Mouse (Mus musculus) retina, embryonic 14.5 days (tissue): ENCODE measurements at regions not wholly inside any gene's neighbourhood (a gene's known extent, or its start where the extent isn't known, plus 50 kb on each side); places are given as distances from the start of the nearest gene placed in this dataset.

Source experiments
- DNase-seq: peaks from one replicate; pipeline ENCODE4 v3.0.0-alpha.2; 2015; ENCODE audit warnings: low spot score

GRCm38 (mm10) chr9:86230673-86231350 is 233.9 kb downstream of the Ube2cbp start:
- peak; percentile 18 for DNase-seq

- no peak for DNase-seq
Measured at GRCm38 (mm10) chr9:86231692-86232091, 233.1 kb downstream of the Ube2cbp start.

GRCm38 (mm10) chr9:86232174-86232573 is 232.6 kb downstream of the Ube2cbp start:
- DNase-seq, result no peak

DNA sequence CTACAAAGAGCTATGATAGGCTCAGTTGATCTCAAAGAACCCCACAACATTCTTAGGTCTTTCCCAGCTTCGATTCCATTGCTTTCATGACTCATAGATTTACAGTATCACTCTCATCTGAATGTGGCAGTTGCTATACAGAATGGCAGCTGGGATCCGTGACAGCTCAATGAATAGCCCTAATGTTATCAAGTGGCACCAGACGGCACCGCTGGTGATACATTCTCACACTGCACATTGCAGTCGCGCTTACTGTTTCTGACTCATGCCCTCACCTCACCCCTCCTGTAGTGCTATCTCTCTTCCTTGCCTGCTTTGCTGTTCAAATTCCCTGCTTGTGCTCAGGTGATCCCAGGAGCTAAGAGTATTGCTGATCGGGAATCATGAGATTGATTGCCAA is 231.0 kb downstream of the Ube2cbp start:
- DNase-seq, result no peak

DNA sequence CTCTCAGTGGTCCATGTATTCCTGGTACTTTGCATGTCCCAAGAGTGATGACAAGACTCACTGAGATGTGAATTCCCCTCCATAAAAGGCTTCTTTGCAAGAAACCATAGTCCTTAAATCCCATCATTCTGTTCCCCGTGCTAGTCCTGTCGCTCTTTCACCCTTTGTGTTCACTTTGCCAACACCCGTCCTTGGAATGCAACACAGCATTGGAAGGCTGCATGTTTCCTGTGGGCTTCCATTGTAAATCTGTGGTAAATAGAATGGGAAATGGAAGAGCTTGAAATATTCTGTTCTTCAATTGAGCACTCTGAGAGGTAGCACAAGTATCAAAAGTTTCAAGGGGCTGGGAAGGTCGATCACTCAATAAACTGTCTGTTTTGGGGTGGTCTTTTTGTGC is 226.1 kb downstream of the Ube2cbp start:
- no peak for DNase-seq

DNA sequence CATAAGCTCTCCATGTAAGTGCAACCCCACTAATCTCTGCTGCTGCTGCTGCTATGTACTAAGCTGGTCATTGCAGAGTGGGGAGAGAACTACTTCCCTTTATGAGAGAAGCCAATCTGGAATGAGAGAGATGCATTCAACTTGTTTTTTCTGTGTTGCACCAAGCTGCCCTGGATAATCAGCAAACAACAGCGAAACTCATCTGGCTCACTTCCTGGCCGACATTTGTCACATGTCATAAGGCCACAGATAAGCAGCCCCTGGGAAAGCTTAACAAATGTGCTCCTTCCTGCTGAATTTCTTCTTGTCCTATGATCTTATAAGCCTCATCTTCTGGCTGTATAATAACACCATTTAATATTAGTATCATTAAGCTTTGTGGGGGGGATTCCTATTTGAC is 224.5 kb downstream of the Ube2cbp start:
- DNase-seq, result no peak

GRCm38 (mm10) chr9:86240896-86241295 is 223.9 kb downstream of the Ube2cbp start:
- DNase-seq, result no peak

GRCm38 (mm10) chr9:86250197-86250596 is 214.6 kb downstream of the Ube2cbp start:
- no peak for DNase-seq

DNA sequence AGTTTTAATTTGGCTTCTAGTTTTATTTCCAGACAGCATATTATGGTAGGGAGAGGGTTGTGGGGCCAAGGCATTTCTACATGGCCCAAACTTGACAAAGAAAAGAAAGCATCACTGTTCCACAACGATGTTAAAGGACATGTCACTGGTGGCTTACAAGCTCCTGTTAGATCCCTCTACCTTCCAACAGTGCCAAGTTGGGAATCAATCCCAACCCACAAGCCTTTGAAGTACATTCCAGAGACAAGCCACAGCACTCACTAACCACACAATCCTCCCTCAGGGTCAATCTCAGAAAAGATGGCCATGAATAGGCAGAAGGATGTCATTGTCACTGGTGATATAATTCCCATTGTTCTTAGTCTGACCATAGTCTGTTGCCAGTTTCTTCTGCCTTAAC is 213.4 kb downstream of the Ube2cbp start:
- DNase-seq, result no peak
